Mouse (Mus musculus) MEL (cell line): ENCODE results near the gene Fars2. TPM values are rescaled to one million over a fixed set of nuclear protein-coding genes. Genes with fewer than 3 reads are reported as not detected.

Source experiments
- polyA plus RNA-seq, 2 experiments: library from polyadenylated mRNA; stranded (reverse) in 1 of 2; unstranded in 1 of 2; fragments of >175 nt in 1 of 2; fragments of >200 nt in 1 of 2; gene quantifications; 2 replicates each; pipeline versions ENCODE4 v1.2.1 to v1.2.4; 2012; ENCODE audit warnings: low replicate concordance in 2 of 2, low read depth in 1 of 2; ENCODE audit not compliant: insufficient read length in 2 of 2, insufficient read depth in 1 of 2, missing spikeins in 1 of 2
- total RNA-seq: library from RNA; depleted of rRNA; stranded (reverse); fragments of 300-350 nt; gene quantifications from 2 replicates; pipeline ENCODE4 v1.2.3, GENCODE M21; 2012; rRNA removed

The Fars2 gene
- total and polyA plus RNA-seq, 3 experiments = 32.6 to 39.2 TPM; not detected in 1

Other genes with a start within 250 kb of the Fars2 start
- gene Rpp40, start 211.1 kb upstream of the Fars2 start, total RNA-seq = 28.3 and 31.6 TPM in 2 replicates
- gene Rpp40, start 211.1 kb upstream of the Fars2 start, polyA plus RNA-seq = 10 to 100 TPM in 1 of 2 experiments, not detected in 1; 22.8 TPM
- gene Ppp1r3g, start 158.6 kb upstream of the Fars2 start, total RNA-seq = not detected in 2 replicates
- gene Ppp1r3g, start 158.6 kb upstream of the Fars2 start, polyA plus RNA-seq = not detected
- 19.7 and 22.6 TPM in 2 replicates for gene Lyrm4, start 114 bp downstream of the Fars2 start, total RNA-seq
- gene Lyrm4, start 114 bp downstream of the Fars2 start, polyA plus RNA-seq = 10 to 100 TPM in 1 of 2 experiments, not detected in 1; 25.4 TPM